Mouse (Mus musculus) retina, adult 2 months (tissue): Measurements from ENCODE around the gene Ap3s2.

ENCODE experiments used
- DNase-seq: peaks from one replicate; pipeline ENCODE4 v3.0.0-alpha.2; 2012; ENCODE audit warnings: low read depth, low spot score

Gene Ap3s2

DNA sequence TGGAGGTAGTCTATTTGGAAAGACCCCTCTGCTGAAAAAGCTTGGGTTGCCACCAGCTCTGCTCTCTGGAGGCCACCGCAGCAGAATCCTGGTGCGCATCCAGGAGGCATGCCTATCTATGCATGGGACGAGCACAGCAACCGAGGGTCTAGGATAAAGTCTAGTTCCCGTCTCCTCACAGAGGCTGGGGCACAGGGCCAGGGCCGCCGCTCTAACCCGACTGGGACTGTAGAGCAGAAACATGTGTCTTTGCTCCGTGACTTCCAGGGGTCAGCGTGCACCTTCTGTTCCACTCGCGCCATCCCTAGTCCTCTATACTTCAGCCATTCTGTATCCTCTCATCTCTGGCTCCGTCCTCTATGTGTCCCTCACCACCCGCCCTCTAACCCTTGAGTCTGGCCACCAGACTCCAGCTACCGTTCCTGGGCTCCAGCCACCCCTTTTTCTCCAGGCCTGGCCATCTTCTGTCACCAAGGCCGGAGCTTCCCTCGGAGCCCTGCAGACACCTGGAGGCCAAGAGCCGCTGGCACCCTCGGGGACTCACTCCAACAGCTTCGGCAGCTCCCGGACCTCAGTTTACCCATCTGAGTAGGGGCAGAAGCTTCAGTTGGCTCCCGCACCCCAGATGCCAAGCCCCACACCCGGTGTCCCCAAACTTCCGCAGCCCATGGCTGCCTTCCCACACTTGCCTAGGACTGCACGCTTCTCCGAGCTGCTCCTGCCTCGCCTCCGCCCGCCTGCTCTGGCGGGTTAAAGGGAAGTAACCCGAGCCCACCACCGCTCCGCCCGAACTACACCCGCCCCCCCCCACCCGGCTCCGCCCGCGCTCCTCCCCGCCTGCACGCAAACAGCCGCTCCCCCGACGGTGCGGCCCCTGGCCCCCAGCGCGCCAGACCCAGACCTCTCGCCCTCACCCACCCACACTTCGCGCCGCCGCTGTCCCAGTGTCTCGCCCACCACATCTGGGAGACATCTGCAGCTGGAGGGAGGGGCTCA lies 72.7 kb downstream of the Ap3s2 start:
- no peak for DNase-seq

DNA sequence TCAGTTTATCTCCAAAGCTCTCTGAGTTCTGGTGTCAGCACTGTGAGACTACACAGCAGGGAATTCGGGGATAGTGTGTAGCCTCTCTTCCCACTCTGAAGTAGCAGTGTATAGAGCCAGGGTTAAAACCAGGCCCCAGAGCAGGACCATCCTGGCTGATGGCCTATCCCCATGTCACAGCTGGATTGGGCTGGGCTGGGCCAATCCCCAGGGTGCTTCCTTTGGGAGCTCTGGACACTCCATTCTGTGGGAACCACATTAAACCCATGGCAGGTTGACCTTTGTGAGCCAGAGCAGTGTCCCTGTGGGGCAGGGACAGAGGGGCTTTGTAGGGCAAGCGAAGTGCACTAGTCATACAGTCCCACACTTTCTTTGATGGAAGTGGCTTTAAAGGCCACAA lies 74.1 kb downstream of the Ap3s2 start:
- DNase-seq: no peak

DNA sequence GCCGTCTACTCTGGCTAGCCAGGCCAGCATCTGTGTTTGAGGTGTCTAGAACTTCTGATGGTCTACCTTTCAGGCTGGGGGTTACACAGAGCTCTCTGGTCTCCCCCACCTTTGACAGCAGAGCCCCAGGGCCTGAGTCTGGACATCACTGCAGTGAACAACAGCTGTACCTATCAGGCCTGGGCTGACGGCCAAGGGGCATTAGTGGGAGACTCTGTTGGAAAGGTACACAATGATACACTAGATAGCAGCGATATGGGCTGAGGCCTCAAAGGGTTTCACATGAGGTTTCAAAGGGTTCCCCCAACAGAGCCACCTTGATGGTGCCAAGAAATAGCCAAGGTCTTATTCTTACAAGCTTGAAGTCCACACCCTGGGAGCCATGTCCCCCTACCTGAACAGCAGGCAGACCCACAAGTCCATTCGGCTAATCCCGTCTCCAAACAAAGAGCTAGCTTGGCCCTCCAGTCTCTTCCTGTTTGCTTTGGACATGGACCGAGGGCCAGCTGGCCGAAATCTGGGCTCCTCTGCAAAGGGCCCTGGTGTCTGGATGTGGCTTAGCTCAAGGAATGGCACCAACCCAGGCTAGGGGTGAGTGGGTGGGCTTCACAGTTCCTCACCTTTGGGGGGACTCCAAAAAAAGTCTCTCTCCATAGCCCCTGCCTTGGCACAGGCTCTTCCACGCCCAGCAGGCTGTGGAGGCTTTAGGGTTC lies 76.2 kb downstream of the Ap3s2 start:
- no peak for DNase-seq

DNA sequence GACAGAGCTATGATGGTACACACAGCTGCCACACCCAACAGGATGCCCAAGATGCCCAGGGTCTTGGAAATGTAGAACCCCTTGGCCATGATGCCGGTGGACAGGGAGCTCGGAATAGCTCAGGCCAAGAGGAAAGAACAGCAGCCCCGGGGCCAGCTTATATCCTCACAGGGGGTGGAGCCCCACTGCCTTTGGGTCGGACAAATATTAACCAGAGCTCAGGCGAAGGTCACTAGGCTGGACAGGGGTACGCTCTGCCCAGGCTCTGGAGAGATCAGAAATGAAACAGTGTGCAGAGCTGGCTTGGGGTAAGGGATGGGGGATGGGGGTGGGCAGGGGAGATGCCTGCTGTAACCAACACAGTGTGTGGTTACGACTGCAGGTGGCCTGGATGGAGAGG lies 78.3 kb downstream of the Ap3s2 start:
- DNase-seq: no peak

DNA sequence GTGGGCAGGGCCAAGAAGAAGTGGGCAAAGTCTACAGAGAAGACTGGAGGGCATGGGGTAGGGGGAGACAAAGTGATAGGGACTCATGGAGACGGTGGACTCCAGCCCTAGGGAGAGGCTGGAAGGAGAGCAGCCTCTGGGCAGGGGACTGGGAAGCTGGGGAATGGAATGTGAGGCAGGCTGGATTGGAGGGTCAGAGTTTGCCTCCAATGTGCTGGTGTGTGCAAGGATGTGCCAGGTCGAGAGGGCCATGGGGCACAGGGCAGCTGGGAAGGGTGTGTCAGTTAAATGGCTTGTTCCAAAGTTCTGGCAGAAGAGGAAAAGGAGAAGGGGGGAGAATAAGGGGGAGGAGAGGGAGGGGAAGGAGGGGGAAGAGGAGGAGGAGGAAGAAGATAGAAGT lies 83.2 kb downstream of the Ap3s2 start:
- no peak for DNase-seq

DNA sequence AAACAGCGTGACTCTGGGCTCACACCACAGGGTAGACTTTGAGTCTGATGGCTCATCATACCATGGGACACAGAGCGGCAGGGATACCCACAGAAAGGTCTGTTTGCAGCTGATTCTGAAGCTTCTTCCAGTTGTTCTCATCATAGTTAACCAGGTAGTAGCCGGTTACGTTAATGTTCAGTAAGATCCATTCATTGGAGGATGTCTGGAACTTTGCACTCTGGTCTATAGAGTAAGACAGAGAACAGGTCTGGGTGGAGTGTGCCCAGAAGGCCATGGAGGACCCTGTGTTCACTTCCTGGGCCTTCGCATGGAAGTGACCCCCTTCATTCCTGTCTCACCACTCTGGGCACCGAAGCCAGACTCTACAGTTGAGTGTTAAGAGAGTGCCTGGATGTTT lies 85.3 kb downstream of the Ap3s2 start:
- DNase-seq: no peak

DNA sequence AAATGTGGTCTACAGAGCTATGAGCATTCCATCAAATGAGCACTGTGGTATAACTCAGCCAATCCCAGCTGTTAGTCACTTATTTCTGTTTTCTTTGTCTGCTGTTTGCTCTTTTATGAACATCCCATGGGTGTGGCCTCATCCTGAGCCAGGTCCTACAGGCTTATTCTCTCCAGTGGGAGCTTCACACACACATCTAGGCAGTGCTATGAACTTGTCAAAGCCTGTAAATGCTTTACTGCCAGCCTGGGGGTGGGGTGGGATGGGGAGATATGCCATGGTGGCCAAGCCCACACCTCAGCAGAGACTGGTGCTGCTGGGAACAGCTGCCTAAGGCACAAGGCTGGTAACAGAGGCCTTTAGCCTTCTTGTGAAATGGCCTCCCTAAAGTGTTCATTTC lies 87.5 kb downstream of the Ap3s2 start:
- DNase-seq: no peak

DNA sequence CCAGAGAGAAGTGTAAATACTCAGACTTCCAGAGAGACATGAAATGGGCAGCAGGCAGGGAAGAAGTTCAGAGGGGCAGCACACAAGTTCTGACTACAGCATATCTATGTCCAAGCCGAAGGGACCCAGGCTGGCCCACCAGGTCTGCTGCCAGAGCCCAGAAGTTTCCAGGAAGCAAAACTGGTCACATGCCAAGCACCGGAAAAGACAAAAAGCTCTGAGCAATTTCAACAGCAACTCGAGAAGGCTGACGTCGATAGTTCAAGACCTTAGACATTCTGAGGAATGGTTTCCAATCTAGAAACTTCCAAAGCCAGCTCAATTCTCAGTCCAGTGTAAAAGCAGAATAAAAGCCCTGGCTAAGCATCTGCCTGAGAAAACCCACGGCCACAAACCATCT lies 88.9 kb downstream of the Ap3s2 start:
- DNase-seq: no peak

DNA sequence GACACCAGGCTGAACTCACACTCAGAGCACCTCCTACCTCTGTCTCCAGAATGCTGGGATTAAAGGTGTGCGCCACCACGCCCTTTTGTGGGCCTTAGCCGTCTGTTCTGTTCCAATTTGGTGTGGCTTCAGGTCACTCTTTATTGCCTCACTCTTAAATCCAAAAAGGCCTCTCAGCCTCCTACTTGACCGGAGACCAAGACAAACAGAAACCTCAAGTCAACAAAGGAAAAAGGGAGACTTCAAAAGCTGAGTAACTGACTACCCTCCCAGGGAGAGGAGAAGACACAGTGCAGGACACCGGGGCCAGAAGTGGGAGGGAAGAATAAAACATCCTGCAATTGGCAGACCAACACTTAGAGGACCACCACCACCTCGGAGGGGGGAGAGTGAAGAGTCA lies 89.3 kb downstream of the Ap3s2 start:
- no peak for DNase-seq

DNA sequence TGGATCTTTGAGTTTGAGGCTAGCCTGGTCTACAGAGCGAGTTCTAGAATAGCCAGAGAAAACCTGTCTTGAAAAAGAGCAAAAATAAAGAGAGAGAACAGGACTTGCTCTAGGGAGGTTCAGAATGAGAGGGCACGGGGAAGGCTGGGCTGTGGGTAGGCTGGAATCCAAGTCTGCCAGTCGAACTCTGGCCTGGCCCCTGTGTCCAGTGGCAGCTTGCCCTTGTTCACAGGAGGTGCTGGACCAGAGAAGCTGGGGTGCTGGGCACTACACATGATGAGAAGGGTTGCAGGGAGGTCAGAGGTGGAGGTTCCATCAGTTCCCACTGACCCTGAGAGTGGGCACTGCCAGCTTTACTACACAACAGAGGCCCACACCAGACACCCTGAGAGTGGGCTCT lies 92.1 kb downstream of the Ap3s2 start:
- DNase-seq: no peak
